Mouse (Mus musculus): ENCODE data around the gene Hint1.

GRCm38 (mm10) chr11:54911671-54912502 lies 45.7 kb downstream of the Hint1 start:
- TF ChIP-seq CTCF (IDR thresholded peaks at IDR 0.05; ENCODE audit: low read depth, low read length), result no peak
- no peak for TF ChIP-seq POLR2A (IDR thresholded peaks at IDR 0.05; ENCODE audit: borderline replicate concordance, low read depth, low read length)

All from bone marrow macrophage, adult 2 months (primary cell).